Mouse (Mus musculus) retina, adult 2 months (tissue): ENCODE results near the gene Slc25a20.
"Not testable (repeated sequence)": the region's sequence is repeated elsewhere in the genome, so short reads cannot be mapped to it uniquely, and the experiment has no call there.

ENCODE experiments used
- DNase-seq: peaks from one replicate; pipeline ENCODE4 v3.0.0-alpha.2; 2012; ENCODE audit warnings: low read depth, low spot score

Slc25a20 gene

DNA sequence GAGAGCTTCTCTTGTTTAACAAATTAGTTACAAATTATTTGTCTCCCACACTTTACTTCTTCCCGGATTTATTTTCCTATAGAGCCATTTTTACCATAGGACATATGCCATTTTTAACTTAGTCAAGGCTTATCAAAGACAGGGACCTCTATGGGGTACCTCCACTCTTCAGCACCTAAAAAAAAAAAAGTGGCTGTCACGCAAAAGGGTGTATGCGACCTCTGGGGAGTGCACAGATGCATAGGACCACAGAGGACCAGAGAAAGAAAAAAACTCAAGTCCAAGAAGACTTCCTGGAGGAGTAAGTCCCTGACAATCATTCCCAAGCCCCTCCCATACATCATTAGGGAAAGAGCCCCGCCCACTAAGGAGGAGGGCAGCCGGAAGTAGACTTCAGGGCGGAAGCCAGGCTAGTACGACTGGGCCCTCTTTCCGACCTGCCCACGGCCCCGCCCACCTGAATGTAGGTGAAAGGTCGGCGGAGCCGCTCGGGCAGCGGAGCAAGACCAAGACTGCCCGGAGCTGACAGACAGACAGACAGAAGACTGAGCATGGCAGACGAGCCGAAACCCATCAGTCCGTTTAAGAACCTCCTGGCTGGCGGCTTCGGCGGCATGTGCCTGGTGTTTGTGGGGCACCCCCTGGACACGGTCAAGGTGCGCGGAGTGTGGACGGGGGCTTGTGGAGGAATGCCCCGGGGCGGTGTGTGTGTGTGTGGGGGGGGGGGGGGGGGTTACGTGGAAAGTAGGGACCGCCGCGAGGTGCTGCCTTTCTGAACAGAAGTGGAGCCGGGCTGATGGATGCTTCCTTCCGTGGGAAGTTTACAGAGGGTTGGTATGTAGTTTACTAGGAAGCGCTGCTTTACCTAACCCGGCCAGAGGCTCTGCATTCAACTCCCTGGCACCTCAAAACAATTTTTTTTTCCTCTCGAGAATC is at the start of gene Slc25a20:
TSS of gene Slc25a20 (plus strand) at position 412 of the 936 bp plus-strand sequence.
- peak; percentile 79 for DNase-seq

DNA sequence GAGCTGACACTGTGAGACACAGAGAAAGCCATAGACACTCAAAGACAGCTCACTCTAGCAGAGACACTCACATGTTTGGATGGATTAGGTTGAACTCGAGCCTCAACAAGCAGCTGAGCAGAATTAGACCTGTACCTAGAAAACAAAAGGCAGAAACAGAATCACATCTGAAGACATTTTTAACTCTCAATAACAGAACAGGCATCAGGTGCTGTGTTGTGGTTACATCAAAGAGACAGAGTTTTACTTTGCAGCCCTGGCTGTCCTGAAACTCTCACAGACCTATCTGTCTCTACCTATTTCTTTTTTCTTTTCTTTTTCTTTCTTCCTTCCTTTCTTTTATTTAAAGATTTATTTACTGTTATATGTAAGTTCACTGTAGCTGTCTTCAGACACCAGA is 44.6 kb upstream of the Slc25a20 start:
- no peak for DNase-seq

DNA sequence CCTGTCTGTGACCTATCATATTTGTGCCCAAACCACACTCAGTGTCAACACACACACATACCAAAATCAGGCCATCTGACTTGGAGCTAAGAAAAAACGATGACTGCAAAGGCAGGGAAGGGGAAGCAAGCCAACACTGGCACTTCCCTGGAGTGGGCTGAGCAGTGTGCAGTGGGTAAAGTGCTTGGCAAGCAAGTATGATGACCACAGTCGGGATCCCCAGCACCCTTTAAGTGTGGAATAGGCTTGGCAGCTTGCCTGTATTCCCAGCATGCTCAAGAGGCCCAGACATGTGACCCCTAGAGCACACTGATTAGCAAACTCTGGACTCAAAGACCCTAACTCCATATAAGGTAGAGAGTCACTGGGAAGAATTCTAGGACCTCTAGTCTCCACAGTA is 35.4 kb upstream of the Slc25a20 start:
- no peak for DNase-seq

DNA sequence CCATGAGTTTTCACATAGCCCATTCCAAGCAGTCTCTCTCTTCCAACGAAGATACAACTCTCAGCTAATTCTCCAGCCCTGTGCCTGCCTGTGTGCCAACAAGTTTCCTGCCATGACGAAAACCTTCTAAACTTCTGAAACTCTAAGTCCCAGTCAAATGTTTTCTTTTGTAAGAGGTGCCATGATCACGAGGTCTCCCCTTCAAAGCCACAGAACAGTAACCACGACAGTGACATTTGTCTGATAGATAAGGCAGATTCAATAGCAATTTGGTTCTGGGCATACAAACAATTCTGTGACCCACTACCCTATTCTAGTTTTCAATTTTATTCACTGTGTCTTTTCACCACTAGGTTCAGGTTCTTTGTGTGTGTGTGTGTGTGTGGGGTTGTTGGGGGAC is 33.7 kb upstream of the Slc25a20 start:
- DNase-seq, result no peak

DNA sequence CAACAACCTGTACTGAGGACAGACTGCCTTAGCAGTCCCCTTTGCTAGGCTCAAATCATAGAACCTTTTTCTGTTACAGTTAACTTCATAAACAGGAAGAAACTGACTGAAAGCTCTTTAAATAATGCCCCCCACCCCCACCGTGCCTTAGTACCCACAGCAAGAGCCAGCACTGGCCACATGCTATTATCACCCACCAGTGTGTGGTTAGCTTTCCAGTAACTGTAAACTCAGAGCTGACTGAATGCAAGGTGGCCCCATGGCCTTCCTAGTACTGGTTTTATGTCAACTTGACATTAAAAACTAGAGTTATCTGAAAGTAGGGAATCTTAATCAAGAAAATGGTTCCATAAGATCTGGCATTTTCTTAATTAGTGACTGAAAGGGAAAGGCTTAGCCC is 31.2 kb upstream of the Slc25a20 start:
- no peak for DNase-seq

DNA sequence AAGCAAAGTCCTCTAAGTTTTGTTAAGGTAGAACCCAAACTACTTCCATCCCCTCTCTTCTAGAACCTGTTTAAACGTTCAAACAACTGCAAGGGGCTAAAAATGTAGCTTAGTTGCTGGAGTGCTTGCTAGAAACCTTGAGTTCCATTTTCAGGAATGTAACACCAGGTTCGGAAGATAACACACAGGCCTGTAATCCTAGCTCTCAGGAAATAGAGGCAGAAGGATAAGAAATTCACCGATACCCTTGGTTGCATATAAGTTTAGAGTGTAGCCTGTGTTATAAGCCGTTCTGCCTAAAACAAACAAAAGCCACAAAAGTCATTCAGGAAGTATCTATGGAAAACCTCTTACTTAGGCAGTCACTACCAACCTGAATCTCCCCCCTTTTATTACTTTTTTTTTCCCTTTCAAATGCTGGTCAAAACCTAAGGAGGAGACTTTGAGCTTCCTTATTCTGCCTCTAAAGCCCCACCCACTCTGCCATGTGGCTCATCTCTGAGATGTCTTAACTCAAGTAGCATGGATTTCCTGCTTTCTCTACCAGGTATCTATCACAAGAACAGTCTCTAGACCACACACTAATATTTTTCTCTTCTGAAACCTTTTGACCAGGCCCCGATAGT is 30.1 kb upstream of the Slc25a20 start:
- DNase-seq, result no peak

DNA sequence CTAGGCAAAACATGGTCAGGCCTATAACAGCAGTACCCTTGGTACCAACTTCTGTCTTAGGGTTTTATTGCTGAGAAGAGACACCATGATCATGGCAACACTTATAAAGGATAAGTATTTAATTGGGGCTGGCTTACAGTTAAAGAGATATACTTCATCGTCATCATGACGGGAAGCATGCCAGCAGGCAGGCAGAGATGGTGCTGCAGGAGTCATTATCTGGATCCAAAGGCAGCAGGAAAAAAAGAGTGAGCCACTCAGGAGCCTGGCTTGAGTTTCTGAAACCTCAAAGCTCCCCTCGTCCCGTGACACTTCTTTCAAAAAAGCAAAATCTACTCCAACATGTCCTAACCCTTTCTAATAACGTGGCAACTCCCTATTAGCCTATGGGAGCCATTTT is 29.5 kb upstream of the Slc25a20 start:
- DNase-seq, result no peak

DNA sequence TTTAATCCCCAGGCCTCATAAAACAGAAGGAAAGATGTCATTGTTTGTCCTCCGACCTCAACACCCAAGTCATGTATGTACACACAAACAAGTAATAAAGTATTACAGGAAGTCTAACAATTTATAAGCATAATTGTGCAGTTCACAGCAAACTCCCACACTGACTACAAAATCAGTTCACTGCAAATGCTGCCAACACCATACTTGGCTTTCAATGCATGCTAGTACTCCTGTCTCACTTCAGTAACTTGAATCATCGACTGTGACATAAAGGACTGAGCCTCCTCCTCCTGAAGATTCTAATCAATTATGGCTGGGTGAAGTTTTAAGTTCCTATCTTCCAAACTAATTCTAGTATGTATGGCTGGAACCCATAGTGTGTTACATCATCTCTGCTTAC is 28.0 kb upstream of the Slc25a20 start:
- DNase-seq, result no peak

DNA sequence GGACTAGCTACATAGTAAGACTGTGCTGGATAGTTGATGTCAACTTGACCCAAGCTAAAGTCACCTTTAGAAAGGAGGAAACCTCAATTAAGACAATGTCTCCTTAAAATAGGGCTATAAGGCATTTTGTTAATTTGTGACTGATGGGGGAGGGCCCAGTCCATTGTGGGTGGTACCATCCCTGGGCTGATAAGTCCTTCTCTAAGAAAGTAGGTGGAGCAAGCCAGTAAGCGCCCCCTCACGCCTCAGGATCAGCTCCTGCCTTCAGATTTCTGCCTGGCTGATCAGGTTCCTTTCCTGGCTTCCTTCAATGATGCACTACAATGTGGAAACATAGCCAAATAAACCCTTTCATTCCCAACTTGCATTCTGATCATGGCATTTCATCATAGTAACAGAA is 26.5 kb upstream of the Slc25a20 start:
- no peak for DNase-seq

DNA sequence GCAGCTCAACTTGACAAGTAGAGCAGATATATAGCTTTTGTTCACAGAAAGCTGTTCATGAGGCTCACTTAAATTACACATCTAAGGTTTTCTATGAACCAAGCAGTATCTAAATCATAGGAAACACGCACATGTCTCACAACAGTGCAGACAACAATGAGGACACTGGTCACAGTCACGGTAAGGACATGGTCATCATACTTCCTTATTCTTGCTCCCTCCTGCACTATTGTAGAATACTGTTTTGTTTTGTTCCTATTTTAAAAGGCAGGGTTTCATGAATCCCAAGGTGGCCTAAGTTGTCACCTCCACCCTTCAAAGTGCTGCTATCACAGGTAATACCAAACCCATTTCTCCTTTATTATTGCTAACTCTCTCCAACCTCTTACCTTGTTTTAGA is 22.1 kb upstream of the Slc25a20 start:
- no peak for DNase-seq

DNA sequence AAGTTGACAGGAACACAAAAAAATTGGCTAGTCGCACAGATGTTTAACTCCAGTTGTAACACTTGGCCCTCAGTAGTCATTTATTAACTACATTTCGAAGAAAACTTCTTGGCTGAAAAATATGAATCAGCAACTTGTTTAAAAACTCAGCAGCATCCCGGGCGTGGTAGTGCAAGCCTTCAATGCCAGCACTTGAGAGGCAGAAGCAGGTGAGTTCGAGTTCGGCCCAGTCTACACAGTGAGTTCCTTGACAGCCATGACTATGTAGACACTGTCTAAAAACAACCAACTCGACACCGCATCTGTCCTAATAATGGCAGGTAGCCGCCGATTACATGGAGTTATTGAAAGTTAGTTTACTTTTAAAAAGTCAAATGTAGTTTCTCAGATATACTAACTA is 13.7 kb upstream of the Slc25a20 start:
- no peak for DNase-seq

DNA sequence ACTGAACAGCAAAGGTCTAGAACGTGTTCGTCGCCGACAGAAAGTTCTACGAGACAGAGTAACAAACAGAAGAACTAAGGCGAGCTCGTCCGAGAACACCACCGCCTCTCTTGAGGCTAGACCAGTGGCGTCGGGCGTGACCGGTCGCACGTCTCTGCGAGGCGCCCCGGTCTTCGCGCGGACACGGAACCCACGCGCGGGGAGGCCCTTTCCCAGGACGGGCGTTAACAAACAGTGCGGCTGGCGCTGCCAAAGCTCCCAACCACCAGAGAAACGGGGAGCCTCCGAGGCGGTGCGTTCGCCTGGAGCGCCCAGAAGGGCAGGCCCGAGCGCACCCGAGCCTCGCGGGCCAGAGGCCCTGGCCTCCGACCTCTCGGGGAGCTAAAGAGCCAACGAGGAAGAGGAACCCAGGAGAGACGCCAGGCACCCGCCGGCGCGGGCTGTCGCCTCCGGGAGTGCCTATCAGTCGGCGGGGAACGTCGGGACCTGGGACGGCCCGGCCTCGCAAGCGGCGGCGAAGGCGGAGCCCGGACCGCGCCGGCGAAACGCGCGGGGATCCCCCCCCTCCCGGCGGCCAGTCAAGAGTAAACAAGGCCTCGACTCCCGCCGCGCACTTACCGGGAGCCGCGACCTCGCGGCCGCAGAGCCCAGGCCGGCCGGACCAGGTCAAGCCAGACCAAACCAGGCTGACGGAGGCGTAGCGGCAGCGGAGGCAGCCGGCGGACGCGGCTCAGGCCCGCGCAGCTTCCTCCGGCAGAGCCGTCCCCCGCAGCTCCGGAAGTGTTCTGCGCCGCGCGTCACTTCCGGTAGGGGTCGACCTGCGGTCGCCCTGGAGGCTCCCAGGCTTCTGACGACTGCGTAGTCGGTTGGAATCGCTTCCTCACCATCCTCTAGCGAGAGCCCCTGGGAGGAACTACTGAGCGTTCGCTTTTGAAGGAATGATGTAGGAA is 13.0 kb upstream of the Slc25a20 start, which contains the start of gene Arih2:
TSS of gene Arih2 (minus strand) at position 776 of the 950 bp plus-strand sequence.
- peak; percentile 90 for DNase-seq

DNA sequence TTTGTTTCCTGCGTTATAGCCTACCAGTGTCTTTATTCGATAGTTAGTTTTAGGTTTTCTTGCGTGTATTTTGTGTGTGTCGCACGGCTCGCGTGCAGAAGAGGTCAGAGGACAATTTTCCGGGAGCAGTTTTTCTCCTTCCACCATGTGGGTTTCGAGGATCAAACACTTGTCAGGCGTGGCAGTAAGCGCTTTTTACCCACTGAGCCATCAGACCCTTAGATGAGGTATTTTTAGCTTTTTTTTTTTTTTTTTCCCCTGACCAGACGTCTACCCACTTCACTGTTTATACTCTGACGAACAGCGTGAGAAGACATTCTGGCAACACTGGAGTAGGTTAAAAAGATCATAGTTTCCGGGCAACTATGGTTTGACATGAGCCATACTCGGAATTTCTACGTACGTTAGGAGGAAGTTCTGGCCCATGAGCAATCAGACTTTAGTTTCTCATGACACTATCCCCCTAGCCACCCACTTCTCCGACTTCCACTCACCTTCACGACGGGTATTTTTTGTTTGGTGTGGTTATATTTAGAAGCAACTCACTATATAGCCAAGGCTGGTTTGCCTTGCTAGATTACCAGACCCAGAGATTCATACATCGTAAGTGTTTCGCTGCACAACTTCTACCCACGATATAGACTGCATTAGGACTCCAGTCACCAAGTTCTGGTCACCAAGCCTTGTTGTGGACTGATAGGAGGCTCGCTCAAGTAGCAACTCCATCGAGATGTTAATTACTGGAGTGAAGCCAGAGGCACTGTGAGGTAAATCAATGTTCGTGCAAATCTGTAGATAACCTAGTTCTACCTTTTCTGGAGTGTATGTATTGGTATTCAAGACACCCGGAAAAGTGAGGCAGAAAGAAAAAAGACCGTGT is 12.1 kb upstream of the Slc25a20 start:
- no peak for DNase-seq

DNA sequence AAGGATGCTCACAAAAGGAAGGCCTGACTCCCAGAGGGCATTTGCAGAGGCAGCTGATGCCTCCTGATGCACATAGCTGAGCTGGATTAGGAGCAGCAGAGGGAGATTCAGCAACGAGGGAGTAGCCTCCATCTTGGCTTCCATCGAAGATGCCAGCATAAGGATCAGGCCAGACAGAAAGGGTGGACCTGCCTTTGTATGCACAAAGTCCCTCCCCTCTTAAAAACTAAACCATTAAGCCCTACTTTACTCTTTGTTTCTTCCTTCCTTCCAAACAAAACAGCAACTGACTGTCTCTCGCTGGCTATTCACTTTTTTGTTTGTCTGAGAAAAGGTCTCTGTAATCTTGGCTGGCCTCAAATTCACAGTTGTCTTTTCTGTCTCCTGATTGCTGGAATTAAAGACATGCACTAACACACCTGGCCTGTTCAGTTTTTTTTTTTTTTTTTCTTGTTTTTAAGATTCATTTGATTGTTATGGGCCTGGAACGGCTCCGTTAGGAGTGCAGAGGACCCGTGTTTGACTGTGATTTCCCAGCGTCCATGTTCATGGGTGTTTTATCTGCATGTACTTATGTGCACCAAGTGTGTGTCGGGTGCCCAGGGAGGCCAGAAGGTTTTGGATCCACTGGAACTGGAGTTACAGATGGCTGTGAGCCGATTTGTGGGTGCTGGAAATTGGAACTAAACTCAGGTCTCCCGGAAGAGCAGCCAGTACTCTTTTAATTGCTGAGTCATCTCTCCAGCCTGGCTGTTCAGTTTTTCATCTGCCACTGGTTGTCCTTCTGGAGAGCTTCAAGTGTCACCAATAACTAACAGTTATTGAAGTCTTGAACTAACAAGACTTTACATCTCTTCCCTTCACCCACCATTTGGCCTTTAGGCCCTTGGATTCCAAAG is 7.1 kb upstream of the Slc25a20 start:
- no peak for DNase-seq

DNA sequence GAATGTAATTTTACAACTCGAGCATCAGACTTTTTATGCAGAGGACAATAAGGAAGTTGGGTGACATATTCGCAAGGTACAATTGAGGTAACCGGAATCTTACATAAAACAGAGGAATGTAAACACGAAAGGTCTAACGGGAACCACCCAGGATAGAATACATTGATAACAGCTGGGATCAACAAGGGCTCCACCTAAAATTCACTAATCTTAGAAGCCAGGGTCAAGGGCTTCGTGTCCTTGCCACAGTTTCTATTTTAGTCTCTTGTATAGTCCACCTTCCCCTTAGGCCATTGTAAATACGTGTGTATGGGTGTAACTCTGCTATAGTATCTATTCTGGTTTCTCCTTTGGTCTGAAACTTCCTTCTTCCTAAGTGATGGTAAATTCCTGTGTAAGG is 6.0 kb upstream of the Slc25a20 start:
- not testable (repeated sequence) for DNase-seq

DNA sequence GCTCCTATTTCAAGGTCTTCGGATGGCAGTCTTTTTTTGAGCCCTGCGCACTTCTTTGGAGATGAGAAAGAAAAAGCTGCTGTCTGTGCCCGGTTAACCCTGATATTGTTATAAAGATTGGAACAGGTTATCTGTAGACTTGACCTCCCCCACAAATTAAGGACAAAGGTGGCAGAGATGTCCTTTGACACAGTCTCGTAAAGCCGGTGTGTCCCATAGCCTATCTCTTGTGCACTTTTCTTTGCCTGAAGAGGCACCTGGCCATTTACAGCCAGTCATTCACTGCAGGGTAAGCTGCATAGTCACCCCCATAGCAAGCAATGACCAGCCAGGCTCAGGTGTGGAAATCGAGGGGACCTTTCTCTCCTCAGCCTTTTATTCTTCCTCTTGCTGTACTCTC is 772 bp downstream of the Slc25a20 start:
- DNase-seq, result no peak

DNA sequence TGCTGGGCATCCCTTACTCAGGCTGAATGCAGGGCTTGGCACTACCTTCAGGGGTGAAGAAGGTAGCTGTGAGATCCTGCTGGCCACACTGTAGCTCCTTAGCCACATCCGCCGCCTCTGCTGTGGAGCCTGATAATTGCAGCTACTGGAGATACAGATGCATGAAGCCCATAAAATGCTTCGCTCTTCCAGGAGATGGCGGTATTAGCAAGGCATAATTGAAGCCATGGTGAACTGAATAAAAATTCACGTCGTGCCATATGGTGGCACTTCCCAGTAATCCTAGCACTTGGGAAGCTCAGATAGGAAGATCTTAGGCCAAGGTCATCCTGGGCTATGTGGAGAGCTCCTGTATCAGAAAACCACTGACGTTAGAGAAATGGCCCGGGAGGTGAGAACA is 8.0 kb downstream of the Slc25a20 start:
- no peak for DNase-seq

DNA sequence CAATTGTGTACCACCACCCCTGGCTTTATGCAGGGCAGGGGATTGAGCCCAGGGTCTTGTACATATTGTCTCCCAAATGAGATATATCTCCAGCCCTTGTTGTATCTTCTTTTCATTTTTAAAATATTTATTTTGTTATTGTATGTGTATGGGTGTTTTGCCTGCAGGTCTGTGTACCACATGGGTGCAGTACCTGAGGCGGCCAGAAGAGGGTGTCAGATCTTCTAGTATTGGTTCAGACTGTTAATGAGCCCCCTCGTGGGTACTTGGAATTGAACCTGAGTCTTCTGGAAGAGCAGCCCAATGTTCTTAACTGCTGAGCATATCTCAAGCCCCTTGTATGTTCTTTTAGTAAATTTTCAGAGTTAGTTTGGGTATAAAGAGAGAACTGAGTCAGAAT is 11.3 kb downstream of the Slc25a20 start:
- DNase-seq, result no peak

DNA sequence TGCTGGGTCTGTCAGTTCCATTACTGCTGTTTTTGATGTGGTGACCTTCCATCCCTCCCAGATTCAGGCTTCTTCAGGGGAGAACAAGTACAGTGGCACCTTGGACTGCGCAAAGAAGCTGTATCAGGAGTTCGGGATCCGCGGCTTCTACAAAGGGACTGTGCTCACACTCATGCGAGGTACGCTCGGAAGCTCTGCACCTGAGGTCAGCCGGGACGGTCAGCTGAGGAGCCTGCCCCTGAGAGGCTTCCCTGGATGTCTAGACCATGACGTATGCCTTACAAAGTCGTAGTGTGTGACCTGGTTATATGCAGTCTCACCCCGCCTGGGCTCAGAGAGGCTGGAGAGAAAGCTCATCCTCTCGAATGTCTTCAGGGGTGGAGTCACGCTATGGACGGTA is 18.1 kb downstream of the Slc25a20 start:
- no peak for DNase-seq

DNA sequence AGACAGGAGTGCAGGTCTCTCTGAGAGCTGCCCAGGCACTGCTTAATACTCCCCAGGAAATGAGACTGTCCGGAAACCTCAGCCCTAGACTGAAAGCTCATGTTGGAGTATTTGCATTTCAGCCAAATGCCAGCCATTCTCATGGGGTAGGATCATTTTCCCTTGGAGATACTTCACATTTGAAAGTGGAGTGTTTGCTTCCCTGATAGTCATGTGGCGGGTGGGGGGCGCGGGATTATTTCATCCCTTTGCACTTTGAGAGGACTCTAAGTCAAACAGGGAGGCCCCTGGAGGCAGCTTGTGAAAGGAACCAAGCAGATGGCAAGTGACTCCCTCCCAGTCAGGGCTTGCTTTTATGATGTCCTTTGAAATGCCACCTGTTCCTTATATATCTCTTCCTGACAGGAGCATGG is 24.6 kb downstream of the Slc25a20 start:
- DNase-seq, result no peak
